Mouse (Mus musculus): ENCODE measurements around the gene Hat1. TPM values are rescaled to one million over a fixed set of nuclear protein-coding genes. Genes with fewer than 3 reads are reported as not detected.

Hat1 gene
- polyA plus RNA-seq, 1 experiment: 17.7 TPM

DNA sequence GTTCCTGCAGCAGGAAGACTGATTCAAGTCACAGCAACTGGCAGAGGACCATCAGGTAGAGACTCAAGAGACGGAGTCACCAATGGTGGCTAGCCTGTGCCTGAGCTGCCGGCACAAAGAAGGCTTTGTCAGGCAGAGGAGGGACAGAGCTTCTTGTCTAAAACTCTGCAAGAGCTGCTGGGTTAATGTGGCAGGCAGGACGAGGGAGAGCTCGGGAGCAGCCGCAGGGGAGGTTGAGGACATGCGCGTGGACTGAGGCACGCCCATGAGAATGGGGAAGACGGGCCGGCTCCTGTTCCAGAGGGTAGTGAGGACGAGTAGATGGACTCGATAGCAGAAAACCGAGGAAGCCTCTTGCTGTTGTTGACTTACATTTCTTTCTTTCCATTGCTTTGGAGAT lies 69.9 kb downstream of the Hat1 start:
- H3K4me1 ChIP-seq (ENCODE audit: control insufficient read depth, insufficient read depth, low read length): no peaks in the 10 kb centered on the region
- no peak overlapping the region for H3K4me3 ChIP-seq (ENCODE audit: insufficient read depth, low read length)
- TF ChIP-seq POLR2A (IDR thresholded peaks at IDR 0.05; ENCODE audit: extremely low read depth, insufficient read depth, low read length) (no peak), CTCF (IDR thresholded peaks at IDR 0.05; ENCODE audit: extremely low read depth, insufficient read depth, low read length) (no peak)
- H3K27ac ChIP-seq (ENCODE audit: insufficient read depth, low read length): no peak overlapping the region

DNA sequence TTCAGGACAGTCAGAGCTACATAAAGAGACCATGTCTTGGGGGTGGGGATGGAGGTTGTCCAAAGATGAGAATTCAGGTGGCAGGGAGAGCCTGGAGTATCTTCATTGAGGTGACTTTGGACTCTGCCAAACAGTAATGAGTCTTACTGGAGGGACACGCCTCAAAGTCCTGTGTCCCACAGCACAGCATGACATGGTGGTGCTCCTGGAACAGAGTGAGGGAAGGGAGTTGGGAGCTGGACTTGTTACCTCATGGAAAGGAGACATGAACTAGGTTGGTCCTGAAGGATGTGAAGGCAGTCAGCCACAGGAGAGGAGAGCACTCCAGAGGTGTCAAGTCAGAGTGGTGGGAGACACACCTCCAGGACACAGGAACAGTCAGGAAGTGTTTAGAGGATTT lies 70.9 kb downstream of the Hat1 start:
- TF ChIP-seq CTCF (IDR thresholded peaks at IDR 0.05; ENCODE audit: extremely low read depth, insufficient read depth, low read length): no peak
- TF ChIP-seq POLR2A (IDR thresholded peaks at IDR 0.05; ENCODE audit: extremely low read depth, insufficient read depth, low read length): no peak
- Histone ChIP-seq H3K4me3 (ENCODE audit: insufficient read depth, low read length) (no peak overlapping the region), H3K27ac (ENCODE audit: insufficient read depth, low read length) (no peak overlapping the region), H3K4me1 (ENCODE audit: control insufficient read depth, insufficient read depth, low read length) (no peaks in the 10 kb centered on the region)

DNA sequence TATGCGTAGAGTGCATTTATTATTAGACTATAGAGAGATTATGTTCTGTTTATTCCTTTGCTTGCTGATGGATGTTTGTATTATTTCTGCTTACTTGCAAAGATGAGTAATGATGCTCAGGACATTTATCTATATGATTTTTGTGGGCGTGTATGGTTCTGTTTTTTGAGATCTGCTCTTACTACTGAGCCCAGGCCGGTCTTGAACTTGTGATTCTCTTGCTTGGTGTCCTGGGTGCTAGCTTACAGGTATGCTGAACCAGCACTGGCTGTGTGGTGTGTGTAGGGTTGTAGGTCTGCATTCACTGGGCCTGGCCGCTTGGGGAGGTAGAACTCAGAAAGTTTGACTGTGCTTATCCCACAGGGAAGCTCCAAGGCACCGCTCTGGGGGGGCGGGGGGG lies 72.4 kb downstream of the Hat1 start:
- Histone ChIP-seq H3K4me3 (ENCODE audit: insufficient read depth, low read length) (no peak overlapping the region), H3K27ac (ENCODE audit: insufficient read depth, low read length) (no peak overlapping the region), H3K4me1 (ENCODE audit: control insufficient read depth, insufficient read depth, low read length) (no peaks in the 10 kb centered on the region)
- TF ChIP-seq CTCF (IDR thresholded peaks at IDR 0.05; ENCODE audit: extremely low read depth, insufficient read depth, low read length): no peak
- TF ChIP-seq POLR2A (IDR thresholded peaks at IDR 0.05; ENCODE audit: extremely low read depth, insufficient read depth, low read length): no peak

DNA sequence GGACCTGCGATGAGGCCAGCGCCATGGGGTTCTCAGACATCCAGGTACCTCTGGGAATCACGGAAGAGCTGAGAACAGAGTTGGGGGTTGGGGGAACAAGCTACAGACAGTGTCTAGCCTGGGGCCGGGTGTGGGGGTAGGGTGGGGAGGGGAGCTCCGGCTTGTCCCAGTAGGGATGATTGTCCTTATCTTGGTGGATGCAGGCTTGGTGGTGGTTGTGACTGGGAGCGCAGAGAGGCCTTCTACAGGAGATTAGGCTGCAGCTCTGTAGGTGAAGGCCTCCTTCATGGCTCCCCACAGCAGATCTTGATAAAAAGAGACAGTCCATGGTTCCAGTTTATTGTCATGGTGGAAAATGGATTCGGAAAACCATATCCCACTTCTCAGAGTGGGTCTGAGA lies 72.8 kb downstream of the Hat1 start:
- H3K4me1 ChIP-seq (ENCODE audit: control insufficient read depth, insufficient read depth, low read length): no peaks in the 10 kb centered on the region
- no peak overlapping the region for H3K27ac ChIP-seq (ENCODE audit: insufficient read depth, low read length)
- no peak overlapping the region for H3K4me3 ChIP-seq (ENCODE audit: insufficient read depth, low read length)
- TF ChIP-seq CTCF (IDR thresholded peaks at IDR 0.05; ENCODE audit: extremely low read depth, insufficient read depth, low read length) (no peak), POLR2A (IDR thresholded peaks at IDR 0.05; ENCODE audit: extremely low read depth, insufficient read depth, low read length) (no peak)

DNA sequence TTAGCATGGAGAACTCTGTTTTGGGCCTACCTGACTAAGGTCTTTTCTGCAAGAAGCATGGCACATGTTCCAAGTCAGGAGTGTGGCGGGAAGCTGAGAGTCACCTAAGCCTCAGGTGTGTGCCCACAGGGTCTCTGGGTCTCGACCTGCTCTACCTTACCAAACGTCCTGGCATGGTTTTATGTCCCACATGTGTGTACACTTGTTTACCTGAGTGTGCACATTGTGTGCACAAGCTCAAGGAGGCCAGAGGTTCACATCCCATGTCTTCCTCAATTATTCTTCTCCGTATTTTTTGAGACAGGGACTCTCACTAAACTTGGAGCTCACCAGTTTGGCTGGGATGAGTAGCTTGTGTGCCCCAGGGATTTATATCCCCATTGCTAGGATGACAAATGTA lies 73.3 kb downstream of the Hat1 start:
- no peak overlapping the region for H3K4me3 ChIP-seq (ENCODE audit: insufficient read depth, low read length)
- no peak overlapping the region for H3K27ac ChIP-seq (ENCODE audit: insufficient read depth, low read length)
- H3K4me1 ChIP-seq (ENCODE audit: control insufficient read depth, insufficient read depth, low read length): no peaks in the 10 kb centered on the region
- TF ChIP-seq CTCF (IDR thresholded peaks at IDR 0.05; ENCODE audit: extremely low read depth, insufficient read depth, low read length) (no peak), POLR2A (IDR thresholded peaks at IDR 0.05; ENCODE audit: extremely low read depth, insufficient read depth, low read length) (no peak)

DNA sequence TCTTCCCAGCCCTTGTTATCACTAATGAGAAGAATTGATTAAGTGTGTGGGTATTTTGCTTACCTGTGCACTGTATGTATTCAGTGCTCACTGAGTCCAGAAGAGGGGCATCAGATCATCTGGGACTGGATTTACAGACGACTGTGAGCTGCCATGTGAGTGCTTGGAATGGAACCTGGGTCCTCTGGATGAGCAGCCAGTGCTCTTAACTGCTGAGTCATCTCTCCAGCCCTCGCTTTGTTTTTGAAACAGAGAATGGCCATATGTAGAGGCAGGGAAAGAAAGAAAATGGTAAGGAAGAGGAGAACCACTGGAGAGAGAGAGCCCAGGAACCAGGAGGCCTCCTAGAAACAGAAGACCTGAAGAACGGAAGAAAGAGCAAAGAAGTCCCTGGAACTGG lies 73.8 kb downstream of the Hat1 start:
- Histone ChIP-seq H3K27ac (ENCODE audit: insufficient read depth, low read length) (no peak overlapping the region), H3K4me1 (ENCODE audit: control insufficient read depth, insufficient read depth, low read length) (no peaks in the 10 kb centered on the region), H3K4me3 (ENCODE audit: insufficient read depth, low read length) (no peak overlapping the region)
- TF ChIP-seq CTCF (IDR thresholded peaks at IDR 0.05; ENCODE audit: extremely low read depth, insufficient read depth, low read length) (no peak), POLR2A (IDR thresholded peaks at IDR 0.05; ENCODE audit: extremely low read depth, insufficient read depth, low read length) (no peak)

DNA sequence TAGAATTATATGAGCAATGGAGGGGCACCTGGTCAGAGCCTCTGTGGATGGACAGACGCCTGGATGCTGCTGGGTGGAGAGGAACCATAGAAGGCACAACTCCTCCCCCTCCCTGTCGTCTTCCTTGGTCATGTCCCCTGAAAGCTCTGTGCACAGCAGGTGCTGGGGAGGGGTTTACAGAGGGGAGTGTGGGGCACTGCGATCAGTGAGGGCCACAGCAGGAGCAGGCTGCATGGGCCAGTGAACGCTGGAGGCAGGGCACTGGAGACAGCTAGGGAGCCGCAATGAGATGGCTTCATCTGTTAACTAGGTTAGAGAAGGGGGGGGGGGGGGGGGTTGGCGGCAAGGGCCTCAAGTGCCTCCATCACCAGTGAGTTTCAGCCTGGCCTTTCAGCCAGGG lies 77.3 kb downstream of the Hat1 start:
- TF ChIP-seq CTCF (IDR thresholded peaks at IDR 0.05; ENCODE audit: extremely low read depth, insufficient read depth, low read length): no peak

DNA sequence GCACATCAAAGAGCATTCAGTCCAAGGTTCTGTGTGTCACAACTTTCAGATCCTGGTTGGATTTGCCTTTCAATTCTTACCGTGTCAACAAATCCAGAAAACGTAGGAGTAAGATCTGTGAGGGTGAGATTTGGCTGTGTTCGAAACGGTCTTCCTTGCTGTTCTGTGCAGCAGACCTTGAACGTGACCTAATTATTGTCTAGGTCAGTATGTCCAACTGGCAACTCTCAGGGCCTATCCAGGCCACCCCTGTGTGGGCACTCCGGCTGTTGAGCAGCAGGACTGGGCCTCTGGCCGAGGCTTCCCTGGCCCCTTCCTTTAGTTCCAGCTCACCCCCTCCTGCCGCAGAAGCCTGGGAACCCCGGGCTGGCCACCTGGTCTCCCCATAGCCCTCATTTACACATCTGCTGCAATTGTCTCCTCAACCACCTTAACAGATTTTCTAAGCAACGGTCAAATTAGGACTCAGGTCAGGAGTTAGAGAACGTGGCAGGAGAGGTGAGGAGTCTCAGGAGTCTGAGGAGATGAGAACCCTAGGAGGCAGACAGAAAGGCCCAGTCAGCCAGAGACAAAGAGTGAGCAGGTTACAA lies 78.2 kb downstream of the Hat1 start:
- no peak for TF ChIP-seq CTCF (IDR thresholded peaks at IDR 0.05; ENCODE audit: extremely low read depth, insufficient read depth, low read length)
- TF ChIP-seq POLR2A (IDR thresholded peaks at IDR 0.05; ENCODE audit: extremely low read depth, insufficient read depth, low read length): no peak
- no peak overlapping the region for H3K27ac ChIP-seq (ENCODE audit: insufficient read depth, low read length)
- H3K4me3 ChIP-seq (ENCODE audit: insufficient read depth, low read length): no peak overlapping the region
- no peaks in the 10 kb centered on the region for H3K4me1 ChIP-seq (ENCODE audit: control insufficient read depth, insufficient read depth, low read length)

More for the DNA sequence above, 77.3 kb downstream of the Hat1 start:
- Histone ChIP-seq H3K4me3 (ENCODE audit: insufficient read depth, low read length) (no peak overlapping the region), H3K27ac (ENCODE audit: insufficient read depth, low read length) (no peak overlapping the region), H3K4me1 (ENCODE audit: control insufficient read depth, insufficient read depth, low read length) (no peaks in the 10 kb centered on the region)

DNA sequence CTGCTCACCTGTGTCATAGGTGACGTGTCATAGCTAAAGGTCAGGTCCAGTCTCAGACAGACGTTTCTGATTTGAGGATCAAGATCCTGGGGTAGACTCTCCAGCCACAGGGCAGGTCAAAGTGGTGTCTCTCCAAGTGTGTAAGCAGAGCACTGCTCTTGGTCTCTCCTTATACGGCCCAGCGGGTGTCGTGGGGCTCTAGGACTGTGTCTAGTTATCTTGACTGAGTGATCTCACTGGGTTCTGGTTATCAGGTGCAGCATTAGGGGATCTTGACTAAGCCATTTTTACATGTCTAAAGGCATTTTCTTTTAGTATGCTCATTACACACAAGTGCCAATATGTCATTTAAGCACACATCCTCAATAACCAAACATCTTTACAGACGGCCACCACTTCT lies 82.3 kb downstream of the Hat1 start:
- TF ChIP-seq CTCF (IDR thresholded peaks at IDR 0.05; ENCODE audit: extremely low read depth, insufficient read depth, low read length) (no peak), POLR2A (IDR thresholded peaks at IDR 0.05; ENCODE audit: extremely low read depth, insufficient read depth, low read length) (no peak)
- no peaks in the 10 kb centered on the region for H3K4me1 ChIP-seq (ENCODE audit: control insufficient read depth, insufficient read depth, low read length)
- H3K27ac ChIP-seq (ENCODE audit: insufficient read depth, low read length): no peak overlapping the region

DNA sequence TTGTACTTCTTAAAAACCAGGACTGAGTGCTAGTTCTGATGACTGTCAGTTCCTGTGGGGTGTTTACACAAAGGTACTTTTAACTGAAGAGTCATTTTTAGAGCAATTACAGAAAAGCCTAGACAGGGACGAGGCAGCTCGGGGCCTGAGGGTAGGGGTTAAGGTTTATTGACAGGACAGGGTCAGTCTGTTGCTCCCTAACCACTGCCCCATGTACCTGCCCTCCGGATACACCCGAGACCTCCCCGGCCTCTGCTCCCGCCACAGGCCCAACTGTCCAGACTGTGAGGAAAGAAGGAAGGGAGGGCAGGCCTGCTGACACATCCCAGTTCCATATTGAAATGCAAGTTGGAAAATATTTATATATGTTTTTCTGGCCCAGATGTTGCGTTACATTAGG lies 85.1 kb downstream of the Hat1 start:
- Histone ChIP-seq H3K4me3 (ENCODE audit: insufficient read depth, low read length) (no peak overlapping the region), H3K27ac (ENCODE audit: insufficient read depth, low read length) (no peak overlapping the region)
- TF ChIP-seq CTCF (IDR thresholded peaks at IDR 0.05; ENCODE audit: extremely low read depth, insufficient read depth, low read length) (no peak), POLR2A (IDR thresholded peaks at IDR 0.05; ENCODE audit: extremely low read depth, insufficient read depth, low read length) (no peak)

More for the DNA sequence above, 82.3 kb downstream of the Hat1 start:
- H3K4me3 ChIP-seq (ENCODE audit: insufficient read depth, low read length): no peak overlapping the region

More for the DNA sequence above, 85.1 kb downstream of the Hat1 start:
- H3K4me1 ChIP-seq (ENCODE audit: control insufficient read depth, insufficient read depth, low read length): no peaks in the 10 kb centered on the region
